Mouse (Mus musculus) kidney, postnatal 4 days (tissue): ENCODE results near the gene Cldn34c4.

Experiments
- DNase-seq, 2 experiments: peaks; one replicate each; pipeline ENCODE4 v3.0.0; 2021; ENCODE audit warnings: mixed read lengths in 2 of 2

Cldn34c4 gene

GRCm38 (mm10) chrX:127736454-127736853, at the start of gene Cldn34c4:
Cldn34c4 (minus strand) TSS chrX:127736554.
- no peak for DNase-seq

- DNase-seq, result no peak
These were observed 10.7 kb upstream of the Cldn34c4 start for GRCm38 (mm10) chrX:127747062-127747461.
